Mouse (Mus musculus) 3134 (cell line): ENCODE measurements around the gene Maoa.

Experiments
- DNase-seq: peaks from one replicate; pipeline ENCODE4 v3.0.0-alpha.2; 2011; ENCODE audit warnings: low spot score; ENCODE audit not compliant: insufficient read length; ENCODE audit errors: extremely low read depth

Gene Maoa

GRCm38 (mm10) chrX:16619034-16619929 lies at the start of gene Maoa:
TSS of gene Maoa (plus strand) at chrX:16619698.
- peak; percentile 82 for DNase-seq

DNA sequence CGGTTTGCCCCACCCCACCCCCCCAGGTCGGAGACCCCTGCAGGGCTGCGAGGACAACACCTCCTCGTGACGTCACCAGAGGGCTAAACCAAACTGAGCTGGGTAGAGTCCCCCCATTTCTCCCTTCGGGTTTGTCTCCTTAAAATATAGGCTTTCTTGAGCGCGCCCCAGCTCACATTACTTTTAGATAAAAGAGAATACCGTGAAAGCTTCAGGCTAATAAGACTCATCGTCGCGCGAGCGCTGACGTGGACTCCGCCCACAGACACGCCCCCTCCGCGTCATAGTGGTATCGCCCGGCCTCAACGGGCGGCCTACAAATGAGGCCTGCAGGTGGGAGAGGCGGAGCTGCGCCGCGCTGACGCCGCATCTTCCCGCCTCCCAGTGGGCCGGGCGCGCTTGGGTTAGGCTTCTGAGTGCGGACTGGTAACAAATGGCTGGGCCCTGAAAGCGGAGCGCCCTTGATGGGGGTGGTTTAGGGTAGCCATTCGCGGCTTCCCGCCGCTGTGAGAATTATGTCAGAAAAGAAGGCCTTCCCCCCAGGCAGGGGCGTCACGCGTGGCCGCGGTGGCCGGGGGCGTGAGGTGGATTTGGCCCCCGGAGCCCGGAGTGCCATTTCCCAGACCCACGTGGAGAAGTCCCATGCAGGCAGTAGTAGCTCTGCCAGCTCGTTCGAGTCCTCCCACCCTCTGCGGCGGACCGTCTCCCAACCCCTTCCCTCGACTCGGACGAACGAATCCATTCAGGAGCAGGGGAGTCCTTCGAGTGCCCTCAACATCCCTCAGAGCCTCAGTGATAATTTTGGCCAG lies 1.1 kb upstream of the Maoa start:
- peak; percentile 97 for DNase-seq

- DNase-seq = no peak
Observed at GRCm38 (mm10) chrX:16656511-16656910, 37.0 kb downstream of the Maoa start.

DNA sequence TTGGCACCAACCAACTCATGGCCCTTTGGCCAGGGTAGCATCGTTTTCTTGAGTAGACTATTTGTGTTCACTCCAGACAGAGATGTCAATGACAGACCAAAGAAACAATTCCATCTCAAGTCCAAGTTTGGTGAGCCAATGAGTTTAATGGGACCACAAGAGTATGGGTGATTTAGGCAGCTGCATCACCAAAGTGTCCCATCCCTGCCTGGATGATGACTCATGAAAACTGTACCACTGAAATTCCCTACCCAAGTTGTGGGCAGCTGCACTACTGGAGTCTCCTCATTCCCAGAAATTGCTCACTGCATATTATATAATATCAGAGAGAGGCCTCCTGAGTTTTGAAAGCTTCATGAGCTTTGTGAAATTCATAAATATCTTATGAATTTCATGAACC lies 86.6 kb downstream of the Maoa start:
- DNase-seq = no peak

- no peak for DNase-seq
Observed at GRCm38 (mm10) chrX:16714033-16714432, 94.5 kb downstream of the Maoa start.
